Mouse (Mus musculus) neural tube, embryonic 15.5 days (tissue): ENCODE data around the gene Faf1. TPM values are rescaled to one million over a fixed set of nuclear protein-coding genes. Genes with fewer than 3 reads are reported as not detected.

Experiments
- polyA plus RNA-seq: library from polyadenylated mRNA; unstranded; fragments of >200 nt; fragmentation: Nextera tagmentation; extraction: Ambion mirVana; gene quantifications from 2 replicates; pipeline ENCODE4 v1.2.1, GENCODE M21; 2015

Faf1 gene
- polyA plus RNA-seq, 1 experiment from 2014 or later: 30.9 TPM

Other genes with a start within 250 kb of the Faf1 start
- gene Rnf11, start 191.9 kb upstream of the Faf1 start, polyA plus RNA-seq: 58.1 and 67.8 TPM in 2 replicates
- gene 4930522H14Rik, start 145.3 kb upstream of the Faf1 start, polyA plus RNA-seq: not detected in 2 replicates
- gene Cdkn2c, start 9.4 kb upstream of the Faf1 start, polyA plus RNA-seq: 3.3 and 4.9 TPM in 2 replicates